Mouse (Mus musculus): ENCODE results near the gene Sytl1.

DNA sequence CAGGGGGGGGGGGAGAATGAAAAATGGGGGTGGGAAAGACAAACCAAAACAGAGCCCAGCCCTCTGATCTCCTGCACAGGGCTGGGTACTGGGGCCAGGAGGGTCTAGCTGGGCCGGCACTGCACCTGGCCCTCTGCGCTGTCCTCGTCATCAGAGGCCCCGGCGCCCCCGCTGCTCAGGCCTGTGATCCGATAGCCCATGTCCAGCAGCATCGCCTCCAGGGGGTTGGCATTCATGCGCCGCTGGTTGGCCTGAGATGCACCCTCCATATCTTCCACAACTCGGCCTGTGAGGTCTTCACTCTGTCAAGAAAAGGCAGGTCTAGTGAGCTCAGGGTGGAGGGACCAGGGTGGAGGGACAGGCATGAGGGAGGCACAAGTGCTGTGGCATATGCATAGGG, 31.2 kb upstream of the Sytl1 start:
- TF ChIP-seq CTCF (IDR thresholded peaks at IDR 0.05; ENCODE audit: low read depth, low read length) (no peak), POLR2A (IDR thresholded peaks at IDR 0.05; ENCODE audit: borderline replicate concordance, low read depth, low read length) (no peak)

Measured in bone marrow macrophage, adult 2 months (primary cell).